Mouse (Mus musculus) forebrain, embryonic 12.5 days (tissue): Measurements from ENCODE around the gene Ttc39b. TPM values are rescaled to one million over a fixed set of nuclear protein-coding genes. Genes with fewer than 3 reads are reported as not detected.

Source experiments
- ATAC-seq: fragments of 200-750 bp; cut with Nextera tagmentation; 2 replicates; pipeline ENCODE4 v1.8.0; 2017; ENCODE audit warnings: moderate TSS enrichment; ENCODE audit not compliant: low FRiP score
- H3K27ac ChIP-seq: fragments of 300-500 bp; sonication (generic); 2 replicates; pipeline ENCODE4 v1.5.1; 2016; ENCODE audit warnings: mild to moderate bottlenecking
- H3K27me3 ChIP-seq: fragments of 300-500 bp; sonication (generic); 2 replicates; pipeline ENCODE4 v1.6.1; 2016; ENCODE audit warnings: mild to moderate bottlenecking
- H3K36me3 ChIP-seq: fragments of 300-500 bp; sonication (generic); replicated peaks from 2 replicates; pipeline ENCODE4 v1.6.1; 2016; ENCODE audit warnings: mild to moderate bottlenecking
- H3K4me1 ChIP-seq: fragments of 300-500 bp; sonication (generic); 2 replicates; pipeline ENCODE4 v1.6.1; 2016
- H3K4me2 ChIP-seq: fragments of 300-500 bp; sonication (generic); 2 replicates; pipeline ENCODE4 v1.6.1; 2016; ENCODE audit warnings: mild to moderate bottlenecking, moderate library complexity
- H3K4me3 ChIP-seq: fragments of 300-500 bp; sonication (generic); replicated peaks from 2 replicates; pipeline ENCODE4 v1.5.1; 2016; ENCODE audit warnings: mild to moderate bottlenecking
- H3K9ac ChIP-seq: fragments of 300-500 bp; sonication (generic); 2 replicates; pipeline ENCODE4 v1.6.1; 2016; ENCODE audit warnings: mild to moderate bottlenecking
- H3K9me3 ChIP-seq: fragments of 300-500 bp; sonication (generic); 2 replicates; pipeline ENCODE4 v1.6.1; 2016
- WGBS: fragments of 180-500 bp; shearing (Covaris S2); methylation state at CpG from one replicate; pipeline ENCODE4 v1.1.7; 2016; 5-methylcytosine and 5-hydroxymethylcytosine counted together
- polyA plus RNA-seq: library from polyadenylated mRNA; unstranded; fragments of >200 nt; fragmentation: Nextera tagmentation; extraction: Ambion mirVana; gene quantifications from 2 replicates; pipeline ENCODE4 v1.2.1, GENCODE M21; 2016

Ttc39b gene
- 6.2 and 6.3 TPM in 2 replicates for polyA plus RNA-seq

GRCm38 (mm10) chr4:83323910-83324684 is at the start of gene Ttc39b:
Gene Ttc39b (minus strand): TSS chr4:83324255.
- H3K36me3 ChIP-seq, result no peaks in the 10 kb centered on the region
- peak within 1 kb of the TSS; percentile 73 for H3K4me3 ChIP-seq
- H3K4me2 ChIP-seq, result peak within 1 kb of the TSS; percentile 98
- no peaks in the 10 kb centered on the region for H3K9me3 ChIP-seq
- ATAC-seq, result peak; percentile 99
- peak within 1 kb of the TSS; percentile 72 for H3K9ac ChIP-seq
- H3K27ac ChIP-seq, result peak within 1 kb of the TSS; percentile 46; the same call in 1 of the 2 replicates
- under 1% methylated on average over 57 of the region's 59 CpGs for WGBS
- peaks cover 24% of the 10 kb centered on the region for H3K27me3 ChIP-seq
- H3K4me1 ChIP-seq, result peaks cover 5% of the 10 kb centered on the region

- H3K4me1 ChIP-seq, result no peaks in the 10 kb centered on the region
- no peak overlapping the region for H3K27ac ChIP-seq
- no peaks in the 10 kb centered on the region for H3K27me3 ChIP-seq
- no peak for ATAC-seq
- no peaks in the 10 kb centered on the region for H3K9me3 ChIP-seq
- no peak overlapping the region for H3K9ac ChIP-seq
- no peak overlapping the region for H3K4me3 ChIP-seq
- no peak overlapping the region for H3K4me2 ChIP-seq
- H3K36me3 ChIP-seq, result no peaks in the 10 kb centered on the region
- WGBS, result 71% methylated on average over 4 of the region's 4 CpGs
Measured at GRCm38 (mm10) chr4:83373381-83373780, 49.3 kb upstream of the Ttc39b start.

GRCm38 (mm10) chr4:83357738-83358137 is 33.7 kb upstream of the Ttc39b start:
- Histone ChIP-seq H3K4me3 (no peak overlapping the region), H3K9ac (no peak overlapping the region), H3K4me1 (no peaks in the 10 kb centered on the region), H3K36me3 (no peaks in the 10 kb centered on the region), H3K27ac (no peak overlapping the region), H3K4me2 (no peak overlapping the region), H3K27me3 (no peaks in the 10 kb centered on the region), H3K9me3 (no peaks in the 10 kb centered on the region)
- WGBS, result 88% methylated on average over 1 of the region's 1 CpGs
- no peak for ATAC-seq

DNA sequence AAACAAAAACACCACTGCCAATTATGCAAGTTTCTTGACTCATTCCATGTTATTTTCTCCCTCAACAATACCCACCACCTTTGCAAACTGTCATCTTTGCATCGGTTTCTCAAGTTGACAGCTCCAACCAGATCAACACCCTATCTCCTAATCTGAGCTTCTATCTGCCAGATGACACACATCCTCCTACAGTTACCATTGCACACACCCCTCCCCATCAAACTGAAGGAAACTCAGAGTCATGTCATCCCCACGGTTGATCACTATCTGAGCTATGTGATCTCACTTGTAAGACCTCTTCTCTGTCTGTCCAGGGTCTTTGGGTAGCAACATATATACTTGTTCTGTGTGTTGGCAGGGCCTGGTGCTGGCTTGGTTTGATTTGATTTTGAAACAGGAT is 30.7 kb upstream of the Ttc39b start:
- Histone ChIP-seq H3K36me3 (no peaks in the 10 kb centered on the region), H3K9ac (no peak overlapping the region), H3K9me3 (no peaks in the 10 kb centered on the region), H3K27ac (no peak overlapping the region), H3K4me3 (no peak overlapping the region), H3K4me2 (no peak overlapping the region), H3K4me1 (no peaks in the 10 kb centered on the region), H3K27me3 (no peaks in the 10 kb centered on the region)
- WGBS, result 91% methylated on average over 2 of the region's 2 CpGs
- ATAC-seq, result no peak

GRCm38 (mm10) chr4:83353949-83354348 is 29.9 kb upstream of the Ttc39b start:
- Histone ChIP-seq H3K36me3 (no peaks in the 10 kb centered on the region), H3K27ac (no peak overlapping the region), H3K4me3 (no peak overlapping the region), H3K9ac (no peak overlapping the region), H3K9me3 (no peaks in the 10 kb centered on the region), H3K4me1 (no peaks in the 10 kb centered on the region), H3K27me3 (no peaks in the 10 kb centered on the region), H3K4me2 (no peak overlapping the region)
- WGBS, result 79% methylated on average over 6 of the region's 6 CpGs
- ATAC-seq, result no peak

- Histone ChIP-seq H3K4me1 (no peaks in the 10 kb centered on the region), H3K9ac (no peak overlapping the region), H3K36me3 (no peaks in the 10 kb centered on the region), H3K4me3 (no peak overlapping the region), H3K9me3 (no peaks in the 10 kb centered on the region), H3K4me2 (no peak overlapping the region), H3K27me3 (no peaks in the 10 kb centered on the region), H3K27ac (no peak overlapping the region)
- WGBS, result 92% methylated on average over 12 of the region's 12 CpGs
- no peak for ATAC-seq
Measured at GRCm38 (mm10) chr4:83353276-83353675, 29.2 kb upstream of the Ttc39b start.

- 71% methylated on average over 6 of the region's 6 CpGs for WGBS
- no peak for ATAC-seq
- Histone ChIP-seq H3K4me1 (no peaks in the 10 kb centered on the region), H3K9me3 (no peaks in the 10 kb centered on the region), H3K36me3 (no peaks in the 10 kb centered on the region), H3K9ac (no peak overlapping the region), H3K4me2 (no peak overlapping the region), H3K27ac (no peak overlapping the region), H3K4me3 (no peak overlapping the region), H3K27me3 (no peaks in the 10 kb centered on the region)
Measured at GRCm38 (mm10) chr4:83350719-83351118, 26.7 kb upstream of the Ttc39b start.

DNA sequence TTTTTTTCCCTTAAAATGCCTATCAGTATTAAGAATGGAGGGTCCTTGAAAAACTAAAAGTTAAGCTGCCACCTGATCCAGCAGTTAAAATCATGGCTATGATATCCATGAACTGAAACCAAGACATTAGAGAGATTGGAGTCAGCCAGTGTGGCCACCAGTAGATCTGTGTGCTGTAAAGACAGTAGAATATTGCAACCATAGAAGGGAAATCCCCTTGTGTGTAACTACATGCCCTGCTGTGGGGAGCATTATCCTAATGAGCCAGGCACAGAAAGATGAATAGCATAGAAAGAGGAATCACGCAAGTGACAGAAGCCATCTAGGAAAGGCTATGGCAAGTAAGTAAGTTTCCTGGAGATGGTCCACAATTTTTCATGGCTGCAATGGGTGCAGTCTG is 24.9 kb upstream of the Ttc39b start:
- no peaks in the 10 kb centered on the region for H3K27me3 ChIP-seq
- H3K4me2 ChIP-seq, result no peak overlapping the region
- 72% methylated on average over 1 of the region's 1 CpGs for WGBS
- no peaks in the 10 kb centered on the region for H3K4me1 ChIP-seq
- no peak for ATAC-seq
- H3K27ac ChIP-seq, result no peak overlapping the region
- no peaks in the 10 kb centered on the region for H3K9me3 ChIP-seq
- no peak overlapping the region for H3K9ac ChIP-seq
- H3K36me3 ChIP-seq, result no peaks in the 10 kb centered on the region
- H3K4me3 ChIP-seq, result no peak overlapping the region

- Histone ChIP-seq H3K36me3 (no peaks in the 10 kb centered on the region), H3K4me2 (no peak overlapping the region), H3K9me3 (no peaks in the 10 kb centered on the region), H3K9ac (no peak overlapping the region), H3K4me1 (no peaks in the 10 kb centered on the region), H3K27ac (no peak overlapping the region), H3K27me3 (no peaks in the 10 kb centered on the region), H3K4me3 (no peak overlapping the region)
- ATAC-seq, result no peak
- 76% methylated on average over 2 of the region's 2 CpGs for WGBS
Measured at GRCm38 (mm10) chr4:83343895-83344294, 19.8 kb upstream of the Ttc39b start.

GRCm38 (mm10) chr4:83343146-83343823 is 19.2 kb upstream of the Ttc39b start:
- no peak overlapping the region for H3K4me2 ChIP-seq
- H3K27me3 ChIP-seq, result no peaks in the 10 kb centered on the region
- no peaks in the 10 kb centered on the region for H3K9me3 ChIP-seq
- H3K4me1 ChIP-seq, result no peaks in the 10 kb centered on the region
- no peaks in the 10 kb centered on the region for H3K36me3 ChIP-seq
- no peak overlapping the region for H3K27ac ChIP-seq
- H3K4me3 ChIP-seq, result no peak overlapping the region
- no peak for ATAC-seq
- WGBS, result 85% methylated on average over 9 of the region's 9 CpGs
- no peak overlapping the region for H3K9ac ChIP-seq

GRCm38 (mm10) chr4:83342268-83342970 is 18.4 kb upstream of the Ttc39b start:
- WGBS, result 60% methylated on average over 14 of the region's 14 CpGs
- Histone ChIP-seq H3K36me3 (no peaks in the 10 kb centered on the region), H3K4me1 (no peaks in the 10 kb centered on the region), H3K27ac (no peak overlapping the region), H3K4me3 (no peak overlapping the region), H3K9me3 (no peaks in the 10 kb centered on the region), H3K9ac (no peak overlapping the region), H3K27me3 (no peaks in the 10 kb centered on the region), H3K4me2 (no peak overlapping the region)
- ATAC-seq, result no peak

DNA sequence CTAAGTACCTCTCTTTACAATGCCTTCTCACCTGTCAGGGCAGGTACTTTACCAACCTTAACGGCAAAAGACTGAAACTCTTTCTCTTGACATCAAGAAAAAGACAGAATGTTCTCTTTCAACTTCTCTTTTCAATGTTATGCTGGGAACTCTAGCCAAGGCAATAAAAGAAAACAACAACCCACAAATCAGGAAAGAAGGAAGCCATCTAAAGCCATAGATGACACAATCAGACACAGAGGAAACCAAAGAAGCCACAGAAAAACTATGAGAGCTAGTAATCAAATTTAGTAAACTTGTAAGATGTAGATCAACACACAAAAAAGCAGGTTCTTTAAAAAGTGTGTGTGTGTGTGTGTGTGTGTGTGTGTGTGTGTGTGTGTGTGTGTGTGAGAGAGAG is 15.3 kb upstream of the Ttc39b start:
- Histone ChIP-seq H3K9me3 (no peaks in the 10 kb centered on the region), H3K27ac (no peak overlapping the region), H3K27me3 (no peaks in the 10 kb centered on the region), H3K36me3 (no peaks in the 10 kb centered on the region), H3K4me1 (no peaks in the 10 kb centered on the region), H3K4me2 (no peak overlapping the region), H3K9ac (no peak overlapping the region), H3K4me3 (no peak overlapping the region)
- no peak for ATAC-seq
- WGBS, result 93% methylated on average over 1 of the region's 1 CpGs
